Mouse (Mus musculus) liver, embryonic 11.5 days (tissue): Measurements from ENCODE around the gene Pigb. TPM values are rescaled to one million over a fixed set of nuclear protein-coding genes. Genes with fewer than 3 reads are reported as not detected.

Experiments
- microRNA-seq: library from miRNA; unstranded; fragments of <30 nt; microRNA quantifications from one replicate; pipeline ENCODE4, GENCODE M21; 2017; ENCODE audit warnings: borderline number of aligned reads
- polyA plus RNA-seq: library from polyadenylated mRNA; unstranded; fragments of >200 nt; fragmentation: Nextera tagmentation; extraction: Ambion mirVana; gene quantifications from 2 replicates; pipeline ENCODE4 v1.2.1, GENCODE M21; 2014

The Pigb gene
- polyA plus RNA-seq, 1 experiment from 2014 or later: 17.1 TPM

Small RNA genes lying within 50 kb of the gene (microRNA-seq; reads per million reads assigned to microRNA genes)
- gene Gm27353: not detected

Other genes with a start within 250 kb of the Pigb start
- 1.7 TPM in 2 replicates for gene Prtg, start 233.5 kb downstream of the Pigb start, polyA plus RNA-seq
- 1.7 and 1.8 TPM in 2 replicates for gene Pygo1, start 114.7 kb downstream of the Pigb start, polyA plus RNA-seq
- gene Dyx1c1, start 81.6 kb downstream of the Pigb start, polyA plus RNA-seq: 0.70 and 0.77 TPM in 2 replicates
- not detected in 2 replicates for gene Gm44503, start 81.5 kb downstream of the Pigb start, polyA plus RNA-seq
- 6.9 and 7.3 TPM in 2 replicates for gene Ccpg1os, start 55.0 kb downstream of the Pigb start, polyA plus RNA-seq
- gene Ccpg1, start 54.9 kb downstream of the Pigb start, polyA plus RNA-seq: 14.8 and 18.9 TPM in 2 replicates
- gene Rab27a, start 4.5 kb upstream of the Pigb start, polyA plus RNA-seq: 3.0 and 3.5 TPM in 2 replicates
- gene Khdc3, start 61.5 kb upstream of the Pigb start, polyA plus RNA-seq: not detected in 2 replicates
- not detected in 2 replicates for gene Gm20509, start 62.1 kb upstream of the Pigb start, polyA plus RNA-seq
- 156 and 157 TPM in 2 replicates for gene Rsl24d1, start 73.0 kb upstream of the Pigb start, polyA plus RNA-seq